In genomic region chr2:71981343-71981851, GRCm38 (mm10) we compare ENCODE assay signal across 8 mouse cellular contexts. TPM values are rescaled to one million over a fixed set of nuclear protein-coding genes. Genes with fewer than 3 reads are reported as not detected.
DNase-seq lines count a peak whose midpoint lies in the region; ATAC-seq and TF ChIP-seq lines count a peak whose summit lies in the region.

No protein-coding gene starts in this region.

- no peaks in the 10 kb centered on the region for H3K4me1 ChIP-seq in kidney, adult 2 months (ENCODE audit: control insufficient read depth, insufficient read depth, low read length)
- H3K4me1 ChIP-seq in brown adipose tissue, adult 24 weeks (ENCODE audit: control insufficient read depth, insufficient read depth, insufficient read length, low read length) = no peaks in the 10 kb centered on the region
- 0 out of 2 replicates have a peak, but pooled peaks cover 7% of the 10 kb centered on the region for H3K4me1 ChIP-seq in forebrain, embryonic 12.5 days
- H3K4me1 ChIP-seq in limb, embryonic 15.5 days = peaks cover 10% of the 10 kb centered on the region; the same call in 1 of the 2 replicates
- peaks cover 6% of the 10 kb centered on the region; the same call in 1 of the 2 replicates for H3K4me1 ChIP-seq in stomach, embryonic 16.5 days (ENCODE audit: control insufficient read depth, insufficient read depth, low read length)

- no peak for ATAC-seq in forebrain, embryonic 12.5 days (ENCODE audit: low FRiP score)
- no peak for ATAC-seq in limb, embryonic 15.5 days (ENCODE audit: insufficient number of reproducible peaks, low FRiP score, low TSS enrichment, low read depth)
- no peak for ATAC-seq in stomach, embryonic 16.5 days (ENCODE audit: insufficient read depth, low FRiP score)

- no peaks in the 10 kb centered on the region for H3K36me3 ChIP-seq in kidney, adult 2 months (ENCODE audit: control insufficient read depth, insufficient read depth, low read length)
- H3K36me3 ChIP-seq in forebrain, embryonic 12.5 days (replicated peaks) = no peaks in the 10 kb centered on the region
- H3K36me3 ChIP-seq in limb, embryonic 15.5 days = no peaks in the 10 kb centered on the region
- H3K36me3 ChIP-seq in stomach, embryonic 16.5 days (ENCODE audit: control insufficient read depth, insufficient read depth, low read length) = no peaks in the 10 kb centered on the region

- H3K27me3 ChIP-seq in kidney, adult 2 months (replicated peaks; ENCODE audit: control insufficient read depth, insufficient read depth, low read length) = no peaks in the 10 kb centered on the region
- H3K27me3 ChIP-seq in forebrain, embryonic 12.5 days = peaks cover 26% of the 10 kb centered on the region
- peaks cover 14% of the 10 kb centered on the region; the same call in 1 of the 2 replicates for H3K27me3 ChIP-seq in limb, embryonic 15.5 days
- no peaks in the 10 kb centered on the region; the same call in 1 of the 2 replicates for H3K27me3 ChIP-seq in stomach, embryonic 16.5 days (ENCODE audit: control insufficient read depth, insufficient read depth, low read length)

- no peak for DNase-seq in kidney, adult 2 months
- no peak for DNase-seq in kidney, postnatal 36 days
- DNase-seq in urinary bladder, postnatal 4 days (ENCODE audit: low spot score in 2 of 2) = no peak
- DNase-seq in kidney, postnatal 25 days = no peak

- no peak overlapping the region for H3K27ac ChIP-seq in kidney, adult 2 months (ENCODE audit: insufficient read depth, low read depth, low read length)
- no peak overlapping the region for H3K27ac ChIP-seq in brown adipose tissue, adult 24 weeks (replicated peaks; ENCODE audit: low read depth, low read length)
- H3K27ac ChIP-seq in forebrain, embryonic 12.5 days = no peak overlapping the region
- H3K27ac ChIP-seq in limb, embryonic 15.5 days = no peak overlapping the region
- no peak overlapping the region for H3K27ac ChIP-seq in stomach, embryonic 16.5 days (ENCODE audit: low read length)

- peak overlapping the region; percentile 25; the same call in 1 of the 2 replicates for H3K4me3 ChIP-seq in kidney, adult 2 months (ENCODE audit: insufficient read depth, low read depth, low read length)
- H3K4me3 ChIP-seq in brown adipose tissue, adult 24 weeks (ENCODE audit: insufficient read depth, low read depth, low read length) = 0 out of 2 replicates have a peak overlapping the region, but pooled peaks have one; percentile 11
- peak overlapping the region; percentile 63 for H3K4me3 ChIP-seq in forebrain, embryonic 12.5 days (replicated peaks)
- H3K4me3 ChIP-seq in limb, embryonic 15.5 days = peak overlapping the region; percentile 58
- H3K4me3 ChIP-seq in stomach, embryonic 16.5 days (replicated peaks; ENCODE audit: low read length) = peak overlapping the region; percentile 62

- no peak for TF ChIP-seq POLR2A in kidney, adult 2 months (IDR thresholded peaks at IDR 0.05; ENCODE audit: low read depth, low read length)

- no peaks in the 10 kb centered on the region for H3K9me3 ChIP-seq in forebrain, embryonic 12.5 days
- no peaks in the 10 kb centered on the region for H3K9me3 ChIP-seq in limb, embryonic 15.5 days
- no peaks in the 10 kb centered on the region for H3K9me3 ChIP-seq in stomach, embryonic 16.5 days (replicated peaks; ENCODE audit: control insufficient read depth, low read length)

- peak overlapping the region; percentile 60 for H3K9ac ChIP-seq in forebrain, embryonic 12.5 days
- H3K9ac ChIP-seq in limb, embryonic 15.5 days = peak overlapping the region; percentile 42
- H3K9ac ChIP-seq in stomach, embryonic 16.5 days (ENCODE audit: low read length) = peak overlapping the region; percentile 77

- WGBS in kidney, adult 2 months = 21% methylated on average over 24 of the region's 24 CpGs
- 6% methylated on average over 24 of the region's 24 CpGs for whole genome bisulfite sequencing in forebrain, embryonic 12.5 days
- WGBS in limb, embryonic 15.5 days = 8% methylated on average over 24 of the region's 24 CpGs
- 10% methylated on average over 24 of the region's 24 CpGs for WGBS in stomach, embryonic 16.5 days

- H3K4me2 ChIP-seq in forebrain, embryonic 12.5 days = peak overlapping the region; percentile 97
- peak overlapping the region; percentile 97 for H3K4me2 ChIP-seq in limb, embryonic 15.5 days
- peak overlapping the region; percentile 97 for H3K4me2 ChIP-seq in stomach, embryonic 16.5 days (ENCODE audit: low read depth, low read length)

- TF ChIP-seq CTCF in kidney, adult 2 months (conservative IDR thresholded peaks at IDR 0.05; ENCODE audit: insufficient read depth, insufficient read length, low read depth, low read length) = no peak

RNA-seq across cellular contexts. Expression of gene Rapgef4, which starts 0.4 kb away (rescaled TPM):
- 6.2 and 6.4 TPM in 2 replicates for polyA plus RNA-seq in kidney, adult 2 months (2012; rRNA removed)
- polyA plus RNA-seq in brown adipose tissue, adult 24 weeks (2012; ENCODE audit: insufficient read depth, insufficient read length, missing spikeins) = 1.5 and 1.8 TPM in 2 replicates
- polyA plus RNA-seq in forebrain, embryonic 12.5 days (2016; fragmentation: Nextera tagmentation; extraction: Ambion mirVana) = 3.1 and 3.8 TPM in 2 replicates
- 4.6 and 4.7 TPM in 2 replicates for polyA plus RNA-seq in limb, embryonic 15.5 days (2015; fragmentation: Nextera tagmentation; extraction: Ambion mirVana)
- 3.6 and 5.6 TPM in 2 replicates for polyA plus RNA-seq in stomach, embryonic 16.5 days (2015; fragmentation: Nextera tagmentation; extraction: Ambion mirVana)

Comparison
In these comparisons a context has a peak if more than half of its experiments do, and no peak if none do; other contexts are left out.
1. H3K4me3 ChIP-seq: peak in every context shown above with its lines; median percentile 63 in forebrain, embryonic 12.5 days; 62 in stomach, embryonic 16.5 days; 58 in limb, embryonic 15.5 days; 25 in kidney, adult 2 months; 11 in brown adipose tissue, adult 24 weeks.